8 mouse cellular contexts compared by ENCODE assay signal in genomic region chr4:129248243-129248767, GRCm38 (mm10). TPM values are rescaled to one million over a fixed set of nuclear protein-coding genes. Genes with fewer than 3 reads are reported as not detected.
A peak's percentile ranks its signal among the peaks of the same experiment; 100 is the strongest.
DNase-seq lines count a peak whose midpoint lies in the region; ATAC-seq and TF ChIP-seq lines count a peak whose summit lies in the region.

No protein-coding gene starts in this region.

- no peaks in the 10 kb centered on the region for H3K9me3 ChIP-seq in heart, embryonic 14.5 days (ENCODE audit: control insufficient read depth, low read length)
- no peaks in the 10 kb centered on the region for H3K9me3 ChIP-seq in limb, embryonic 14.5 days (ENCODE audit: control insufficient read depth, low read length)

- no peak for ATAC-seq in heart, embryonic 14.5 days (ENCODE audit: insufficient number of reproducible peaks, insufficient read depth, low FRiP score, low read depth)
- no peak for ATAC-seq in limb, embryonic 14.5 days (ENCODE audit: low FRiP score, low read depth)
- ATAC-seq in erythroid progenitor cell, adult 5-6 weeks (replicated peaks; ENCODE audit: low FRiP score, poor library complexity, severe bottlenecking): no peak

- WGBS in heart, embryonic 14.5 days: 2% methylated on average over 37 of the region's 74 CpGs
- 2% methylated on average over 28 of the region's 74 CpGs for WGBS in limb, embryonic 14.5 days
- 2% methylated on average over 58 of the region's 74 CpGs for WGBS in small intestine, adult 2 months

- no peak for TF ChIP-seq POLR2A in limb, embryonic 14.5 days (IDR thresholded peaks at IDR 0.05; ENCODE audit: borderline replicate concordance, extremely low read depth, insufficient read depth, insufficient read length)
- TF ChIP-seq POLR2A in small intestine, adult 2 months (IDR thresholded peaks at IDR 0.05; ENCODE audit: low read depth, low read length): peak; percentile 36; the same call in 1 of the 2 replicates

- peak; percentile 52 for DNase-seq in embryo, embryonic 10.5 days (ENCODE audit: low spot score)
- DNase-seq in embryo, embryonic 9.5 days (ENCODE audit: extremely low spot score): no peak
- peak; percentile 65 for DNase-seq in ES-CJ7 (ENCODE audit: low read depth, low spot score)
- no peak for DNase-seq in limb, embryonic 14.5 days (ENCODE audit: low spot score)
- DNase-seq in right cerebral cortex, postnatal 4 days: no peak

- H3K27me3 ChIP-seq in heart, embryonic 14.5 days (ENCODE audit: control insufficient read depth, insufficient read depth, low read length): peaks cover 88% of the 10 kb centered on the region
- H3K27me3 ChIP-seq in limb, embryonic 14.5 days (ENCODE audit: control insufficient read depth, insufficient read depth, low read length): peaks cover 13% of the 10 kb centered on the region; the same call in 1 of the 2 replicates
- H3K27me3 ChIP-seq in small intestine, adult 2 months (ENCODE audit: control insufficient read depth, insufficient read depth, low read length): no peaks in the 10 kb centered on the region

- TF ChIP-seq CTCF in small intestine, adult 2 months (IDR thresholded peaks at IDR 0.05; ENCODE audit: extremely low read depth, insufficient read length, insufficient replicate concordance, low read depth, low read length): no peak

- H3K4me1 ChIP-seq in heart, embryonic 14.5 days (ENCODE audit: control insufficient read depth in 2 of 2, insufficient read depth in 2 of 2, low read length in 2 of 2): peaks cover 9 to 16% of the 10 kb centered on the region in 2 experiments
- peaks cover 15% of the 10 kb centered on the region for H3K4me1 ChIP-seq in limb, embryonic 14.5 days (ENCODE audit: control insufficient read depth, insufficient read depth, low read length)
- peaks cover 25% of the 10 kb centered on the region; the same call in 1 of the 2 replicates for H3K4me1 ChIP-seq in small intestine, adult 2 months (ENCODE audit: control insufficient read depth, insufficient read depth, insufficient read length, low read length)

- H3K27ac ChIP-seq in heart, embryonic 14.5 days (replicated peaks in 1 of 2; ENCODE audit: control insufficient read depth in 1 of 2, insufficient read depth in 1 of 2, low read depth in 2 of 2, low read length in 2 of 2): no peak overlapping the region
- no peak overlapping the region for H3K27ac ChIP-seq in limb, embryonic 14.5 days (replicated peaks; ENCODE audit: low read depth, low read length)
- H3K27ac ChIP-seq in small intestine, adult 2 months (ENCODE audit: insufficient read depth, low read depth, low read length): peak overlapping the region; percentile 96

- peak overlapping the region; percentile 53 to 55 for H3K4me3 ChIP-seq in heart, embryonic 14.5 days (ENCODE audit: control insufficient read depth in 1 of 2, insufficient read depth in 1 of 2, low read depth in 1 of 2, low read length in 2 of 2)
- H3K4me3 ChIP-seq in limb, embryonic 14.5 days (replicated peaks; ENCODE audit: low read length): peak overlapping the region; percentile 52
- H3K4me3 ChIP-seq in small intestine, adult 2 months (ENCODE audit: low read depth, low read length): peak overlapping the region; percentile 92

- H3K36me3 ChIP-seq in heart, embryonic 14.5 days (ENCODE audit: control insufficient read depth, insufficient read depth, low read length): no peaks in the 10 kb centered on the region
- H3K36me3 ChIP-seq in limb, embryonic 14.5 days (ENCODE audit: control insufficient read depth, insufficient read depth, low read length): no peaks in the 10 kb centered on the region
- H3K36me3 ChIP-seq in small intestine, adult 2 months (ENCODE audit: control insufficient read depth, insufficient read depth, low read length): 0 out of 2 replicates have a peak, but pooled peaks cover 2% of the 10 kb centered on the region

- peak overlapping the region; percentile 78 for H3K9ac ChIP-seq in heart, embryonic 14.5 days (ENCODE audit: low read length)
- H3K9ac ChIP-seq in limb, embryonic 14.5 days (ENCODE audit: low read depth, low read length, severe bottlenecking): peak overlapping the region; percentile 67

- H3K4me2 ChIP-seq in heart, embryonic 14.5 days (ENCODE audit: low read length): peak overlapping the region; percentile 96
- H3K4me2 ChIP-seq in limb, embryonic 14.5 days (replicated peaks; ENCODE audit: low read depth, low read length, severe bottlenecking): peak overlapping the region; percentile 96

RNA-seq across cellular contexts. Expression of gene C77080, which starts 12.9 kb away (rescaled TPM):
- 1.3 and 1.4 TPM in 2 replicates for polyA plus RNA-seq in heart, embryonic 14.5 days (2014; fragmentation: Nextera tagmentation; extraction: Ambion mirVana)
- 17.1 and 22.5 TPM in 2 replicates for polyA plus RNA-seq in limb, embryonic 14.5 days (2012; rRNA removed)
- 7.6 and 9.2 TPM in 2 replicates for polyA plus RNA-seq in limb, embryonic 14.5 days (2014; fragmentation: Nextera tagmentation; extraction: Ambion mirVana)
- 102 and 267 TPM in 2 replicates for polyA plus RNA-seq in small intestine, adult 2 months (2012; rRNA removed)
- total RNA-seq in erythroid progenitor cell, adult 5-6 weeks (2015; ENCODE audit: low replicate concordance): not detected in 2 replicates
- not detected in 2 replicates for total RNA-seq in erythroid progenitor cell, adult 5-6 weeks (2017; ENCODE audit: low replicate concordance)

RNA-seq across cellular contexts. Expression of gene Sync, which starts 39.1 kb away (rescaled TPM):
- 1.6 and 1.8 TPM in 2 replicates for polyA plus RNA-seq in heart, embryonic 14.5 days (2014; fragmentation: Nextera tagmentation; extraction: Ambion mirVana)
- polyA plus RNA-seq in limb, embryonic 14.5 days (2012; rRNA removed): 3.9 and 5.3 TPM in 2 replicates
- 4.6 and 6.1 TPM in 2 replicates for polyA plus RNA-seq in limb, embryonic 14.5 days (2014; fragmentation: Nextera tagmentation; extraction: Ambion mirVana)
- polyA plus RNA-seq in small intestine, adult 2 months (2012; rRNA removed): 0.34 and 0.37 TPM in 2 replicates
- total RNA-seq in erythroid progenitor cell, adult 5-6 weeks (2015; ENCODE audit: low replicate concordance): not detected in 2 replicates
- not detected in 2 replicates for total RNA-seq in erythroid progenitor cell, adult 5-6 weeks (2017; ENCODE audit: low replicate concordance)

RNA-seq across cellular contexts. Expression of gene Yars, which starts 58.7 kb away (rescaled TPM):
- polyA plus RNA-seq in heart, embryonic 14.5 days (2014; fragmentation: Nextera tagmentation; extraction: Ambion mirVana): 46.3 and 51.2 TPM in 2 replicates
- 37.7 and 50.3 TPM in 2 replicates for polyA plus RNA-seq in limb, embryonic 14.5 days (2012; rRNA removed)
- polyA plus RNA-seq in limb, embryonic 14.5 days (2014; fragmentation: Nextera tagmentation; extraction: Ambion mirVana): 78.7 and 79.5 TPM in 2 replicates
- 5.5 and 7.8 TPM in 2 replicates for polyA plus RNA-seq in small intestine, adult 2 months (2012; rRNA removed)
- total RNA-seq in erythroid progenitor cell, adult 5-6 weeks (2015; ENCODE audit: low replicate concordance): 21.0 and 29.9 TPM in 2 replicates
- total RNA-seq in erythroid progenitor cell, adult 5-6 weeks (2017; ENCODE audit: low replicate concordance): 25.3 and 61.2 TPM in 2 replicates

RNA-seq across cellular contexts. Expression of gene S100pbp, which starts 58.8 kb away (rescaled TPM):
- 13.7 and 15.7 TPM in 2 replicates for polyA plus RNA-seq in heart, embryonic 14.5 days (2014; fragmentation: Nextera tagmentation; extraction: Ambion mirVana)
- polyA plus RNA-seq in limb, embryonic 14.5 days (2012; rRNA removed): 59.9 and 67.7 TPM in 2 replicates
- 14.9 and 19.9 TPM in 2 replicates for polyA plus RNA-seq in limb, embryonic 14.5 days (2014; fragmentation: Nextera tagmentation; extraction: Ambion mirVana)
- polyA plus RNA-seq in small intestine, adult 2 months (2012; rRNA removed): 2.3 and 6.4 TPM in 2 replicates
- total RNA-seq in erythroid progenitor cell, adult 5-6 weeks (2015; ENCODE audit: low replicate concordance): 6.8 and 29.8 TPM in 2 replicates
- 8.1 and 11.6 TPM in 2 replicates for total RNA-seq in erythroid progenitor cell, adult 5-6 weeks (2017; ENCODE audit: low replicate concordance)

Comparison
In these comparisons a context has a peak if more than half of its experiments do, and no peak if none do; other contexts are left out.
1. DNase-seq: peak in embryo, embryonic 10.5 days (single experiment) and ES-CJ7 (single experiment); none in embryo, embryonic 9.5 days (single experiment), limb, embryonic 14.5 days (single experiment) and right cerebral cortex, postnatal 4 days (single experiment).
2. Peak in every context shown above with its lines, with median percentiles within 50 percentile points of each other: H3K4me3 ChIP-seq.